Mouse (Mus musculus) kidney, embryonic 14.5 days (tissue): Measurements from ENCODE around the gene Gm21988. TPM values are rescaled to one million over a fixed set of nuclear protein-coding genes. Genes with fewer than 3 reads are reported as not detected.

Experiments used
- ATAC-seq: fragments of 200-750 bp; cut with Nextera tagmentation; 2 replicates; pipeline ENCODE4 v1.8.0; 2017; ENCODE audit warnings: moderate number of reproducible peaks, mild to moderate bottlenecking, moderate TSS enrichment, moderate library complexity; ENCODE audit not compliant: low FRiP score, low TSS enrichment
- H3K27ac ChIP-seq: fragments of 300-500 bp; sonication (generic); 2 replicates; pipeline ENCODE4 v1.5.1; 2014; ENCODE audit warnings: low read depth, mild to moderate bottlenecking, low read length, moderate library complexity, mixed read lengths
- H3K27me3 ChIP-seq: fragments of 300-500 bp; sonication (generic); 2 replicates; pipeline ENCODE4 v1.6.1; 2014; ENCODE audit warnings: mild to moderate bottlenecking, low read length; ENCODE audit not compliant: control insufficient read depth, insufficient read depth
- H3K36me3 ChIP-seq: fragments of 300-500 bp; sonication (generic); 2 replicates; pipeline ENCODE4 v1.6.1; 2014; ENCODE audit warnings: low read length, mixed read lengths; ENCODE audit not compliant: control insufficient read depth, insufficient read depth
- H3K4me1 ChIP-seq: fragments of 300-500 bp; sonication (generic); 2 replicates; pipeline ENCODE4 v1.6.1; 2014; ENCODE audit warnings: low read length, mixed read lengths; ENCODE audit not compliant: control insufficient read depth, insufficient read depth
- H3K4me2 ChIP-seq: fragments of 300-500 bp; sonication (generic); replicated peaks from 2 replicates; pipeline ENCODE4 v1.6.1; 2014; ENCODE audit warnings: low read depth, mild to moderate bottlenecking, low read length
- H3K4me3 ChIP-seq: fragments of 300-500 bp; sonication (generic); 2 replicates; pipeline ENCODE4 v1.5.1; 2014; ENCODE audit warnings: mild to moderate bottlenecking, low read length
- H3K9ac ChIP-seq: fragments of 300-500 bp; sonication (generic); 2 replicates; pipeline ENCODE4 v1.6.1; 2014; ENCODE audit warnings: low read depth, mild to moderate bottlenecking, low read length, moderate library complexity
- H3K9me3 ChIP-seq: fragments of 300-500 bp; sonication (generic); 2 replicates; pipeline ENCODE4 v1.6.1; 2016; ENCODE audit warnings: low read length; ENCODE audit not compliant: control insufficient read depth
- WGBS: fragments of 180-500 bp; shearing (Covaris S2); extraction: QIAGEN DNeasy Blood & Tissue Kit; methylation state at CpG from one replicate; pipeline ENCODE4 v1.1.7; 2014; 5-methylcytosine and 5-hydroxymethylcytosine counted together
- microRNA counts: library from miRNA; unstranded; fragments of <30 nt; microRNA quantifications from one replicate; lab custom pipeline; 2017
- microRNA-seq: library from miRNA; unstranded; fragments of <30 nt; microRNA quantifications from one replicate; pipeline ENCODE4, GENCODE M21; 2016
- polyA plus RNA-seq: library from polyadenylated mRNA; unstranded; fragments of >200 nt; fragmentation: Nextera tagmentation; extraction: Ambion mirVana; gene quantifications from 2 replicates; pipeline ENCODE4 v1.2.1, GENCODE M21; 2014

The Gm21988 gene
- polyA plus RNA-seq, 1 experiment from 2014 or later, result 7.8 TPM

DNA sequence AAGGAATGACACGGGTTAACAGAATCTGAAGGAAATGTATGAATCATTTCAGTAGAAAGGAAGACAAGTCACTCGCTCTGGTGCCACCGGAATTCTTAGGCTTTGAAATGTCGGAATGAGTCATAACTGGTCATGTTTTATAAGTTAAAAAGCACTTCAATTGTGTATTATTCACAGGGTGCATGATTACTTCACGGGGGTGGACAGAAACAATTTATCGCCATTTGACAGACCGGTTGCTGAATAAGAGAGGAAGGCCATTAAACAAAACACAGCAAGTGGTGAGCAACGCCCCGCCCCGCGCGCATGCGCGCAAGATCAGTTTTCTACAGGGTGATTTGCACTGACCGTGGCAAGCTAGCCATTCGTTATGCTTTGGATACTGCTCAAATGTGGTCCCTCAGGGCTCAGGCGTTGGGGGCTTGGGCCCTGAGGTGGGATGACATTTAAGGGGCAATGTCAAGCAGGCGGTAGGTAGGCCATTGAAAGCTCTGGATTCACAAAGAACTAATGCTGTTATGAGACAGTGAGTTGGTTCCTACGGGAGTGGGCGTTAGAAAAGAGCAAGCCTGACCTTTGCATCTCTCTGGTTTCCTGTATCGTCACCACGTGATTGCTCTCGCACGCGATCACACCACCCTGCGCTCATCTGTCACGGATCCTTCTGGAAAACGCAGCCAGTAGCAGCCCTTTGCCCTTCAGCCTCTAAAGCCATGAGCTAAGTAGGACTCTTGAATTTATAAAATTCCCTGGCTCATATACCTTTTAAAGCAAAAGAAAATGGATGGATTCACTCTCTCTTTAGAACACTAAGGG lies 50.1 kb downstream of the Gm21988 start:
- WGBS, result 79% methylated on average over 28 of the region's 28 CpGs

More for the DNA sequence above, 50.1 kb downstream of the Gm21988 start:
- no peak for ATAC-seq
- no peak overlapping the region for H3K4me3 ChIP-seq
- H3K27ac ChIP-seq, result no peak overlapping the region
- no peak overlapping the region for H3K4me2 ChIP-seq
- H3K9ac ChIP-seq, result no peak overlapping the region
- no peaks in the 10 kb centered on the region for H3K36me3 ChIP-seq
- H3K27me3 ChIP-seq, result no peaks in the 10 kb centered on the region
- H3K4me1 ChIP-seq, result 0 out of 2 replicates have a peak, but pooled peaks cover 5% of the 10 kb centered on the region
- no peaks in the 10 kb centered on the region for H3K9me3 ChIP-seq

MicroRNAs within 50 kb of the gene (microRNA counts, 519-probe panel; counts per million panel counts)
- microRNA mmu-miR-195 (lab: Ali Mortazavi, UCI), result not detected
- microRNA mmu-miR-497 (lab: Ali Mortazavi, UCI), result not detected

Small RNA genes lying within 50 kb of the gene (microRNA-seq; reads per million reads assigned to microRNA genes)
- gene Mir195a (637 reads per million, percentile 74 among the genes with 10 or more reads in this experiment), gene Mir497 (not detected), gene Mir497b (not detected)

Other genes with a start within 250 kb of the Gm21988 start
- 426 and 499 TPM in 2 replicates for gene Gabarap, start 248.7 kb downstream of the Gm21988 start, polyA plus RNA-seq
- gene Phf23, start 244.1 kb downstream of the Gm21988 start, polyA plus RNA-seq, result 48.5 and 63.1 TPM in 2 replicates
- 28.2 and 34.9 TPM in 2 replicates for gene Dvl2, start 239.2 kb downstream of the Gm21988 start, polyA plus RNA-seq
- 41.1 and 58.4 TPM in 2 replicates for gene Acadvl, start 224.4 kb downstream of the Gm21988 start, polyA plus RNA-seq
- 13.2 and 16.4 TPM in 2 replicates for gene Dlg4, start 222.9 kb downstream of the Gm21988 start, polyA plus RNA-seq
- gene Asgr1, start 185.7 kb downstream of the Gm21988 start, polyA plus RNA-seq, result 2.0 and 2.4 TPM in 2 replicates
- not detected in 2 replicates for gene Asgr2, start 147.2 kb downstream of the Gm21988 start, polyA plus RNA-seq
- gene Mgl2, start 109.5 kb downstream of the Gm21988 start, polyA plus RNA-seq, result 0.60 TPM in 1 of 2 replicates, not detected in the other
- gene Clec10a, start 83.6 kb downstream of the Gm21988 start, polyA plus RNA-seq, result 0.57 and 0.74 TPM in 2 replicates
- 3.0 and 3.5 TPM in 2 replicates for gene Slc16a11, start 27.1 kb downstream of the Gm21988 start, polyA plus RNA-seq
- 8.4 and 14.2 TPM in 2 replicates for gene Slc16a13, start 18.8 kb downstream of the Gm21988 start, polyA plus RNA-seq
- 19.2 and 20.0 TPM in 2 replicates for gene Bcl6b, start 10.0 kb downstream of the Gm21988 start, polyA plus RNA-seq
- gene 0610010K14Rik, start 1.9 kb downstream of the Gm21988 start, polyA plus RNA-seq, result 180 and 243 TPM in 2 replicates
- 149 and 173 TPM in 2 replicates for gene Rnasek, start within 50 bp of the Gm21988 start, polyA plus RNA-seq
- gene Alox12, start 15.5 kb upstream of the Gm21988 start, polyA plus RNA-seq, result 3.3 and 3.6 TPM in 2 replicates
- not detected in 2 replicates for gene Alox12e, start 82.8 kb upstream of the Gm21988 start, polyA plus RNA-seq
- gene Alox15, start 112.2 kb upstream of the Gm21988 start, polyA plus RNA-seq, result 0.69 and 1.5 TPM in 2 replicates
- gene Pelp1, start 170.2 kb upstream of the Gm21988 start, polyA plus RNA-seq, result 27.8 and 39.0 TPM in 2 replicates
- gene Arrb2, start 192.8 kb upstream of the Gm21988 start, polyA plus RNA-seq, result 11.0 and 23.3 TPM in 2 replicates
- 48.7 and 50.0 TPM in 2 replicates for gene Med11, start 212.1 kb upstream of the Gm21988 start, polyA plus RNA-seq
- 0.33 and 0.88 TPM in 2 replicates for gene Zmynd15, start 219.6 kb upstream of the Gm21988 start, polyA plus RNA-seq
- 5.2 and 6.0 TPM in 2 replicates for gene Cxcl16, start 220.2 kb upstream of the Gm21988 start, polyA plus RNA-seq